Mouse (Mus musculus) neural tube, embryonic 13.5 days (tissue): ENCODE measurements around the gene Scarf1. TPM values are rescaled to one million over a fixed set of nuclear protein-coding genes. Genes with fewer than 3 reads are reported as not detected.
A peak's percentile ranks its signal among the peaks of the same experiment; 100 is the strongest.
"Not testable (repeated sequence)": the region's sequence is repeated elsewhere in the genome, so short reads cannot be mapped to it uniquely, and the experiment has no call there.

Experiments used
- ATAC-seq: fragments of 200-750 bp; cut with Nextera tagmentation; 2 replicates; pipeline ENCODE4 v1.8.0; 2017; ENCODE audit warnings: low read depth, mild to moderate bottlenecking, moderate TSS enrichment, moderate library complexity
- H3K27ac ChIP-seq: fragments of 300-500 bp; sonication (generic); replicated peaks from 2 replicates; pipeline ENCODE4 v1.5.1; 2015; ENCODE audit warnings: moderate library complexity, mild to moderate bottlenecking, inconsistent platforms
- H3K27me3 ChIP-seq: fragments of 300-500 bp; sonication (generic); 2 replicates; pipeline ENCODE4 v1.6.1; 2015; ENCODE audit warnings: mild to moderate bottlenecking, inconsistent platforms
- H3K36me3 ChIP-seq: fragments of 300-500 bp; sonication (generic); 2 replicates; pipeline ENCODE4 v1.6.1; 2015; ENCODE audit warnings: mild to moderate bottlenecking, inconsistent platforms
- H3K4me1 ChIP-seq: fragments of 300-500 bp; sonication (generic); replicated peaks from 2 replicates; pipeline ENCODE4 v1.6.1; 2015; ENCODE audit warnings: inconsistent platforms
- H3K4me2 ChIP-seq: fragments of 300-500 bp; sonication (generic); 2 replicates; pipeline ENCODE4 v1.6.1; 2015; ENCODE audit warnings: inconsistent platforms, mild to moderate bottlenecking, moderate library complexity
- H3K4me3 ChIP-seq: fragments of 300-500 bp; sonication (generic); 2 replicates; pipeline ENCODE4 v1.5.1; 2015; ENCODE audit warnings: mild to moderate bottlenecking, inconsistent platforms
- H3K9ac ChIP-seq: fragments of 300-500 bp; sonication (generic); 2 replicates; pipeline ENCODE4 v1.6.1; 2015; ENCODE audit warnings: moderate library complexity, mild to moderate bottlenecking, inconsistent platforms
- H3K9me3 ChIP-seq: fragments of 300-500 bp; sonication (generic); 2 replicates; pipeline ENCODE4 v1.6.1; 2016; ENCODE audit warnings: inconsistent platforms
- WGBS: fragments of 180-500 bp; shearing (Covaris S2); methylation state at CpG from one replicate; pipeline ENCODE4 v1.1.7; 2015; 5-methylcytosine and 5-hydroxymethylcytosine counted together
- polyA plus RNA-seq: library from polyadenylated mRNA; unstranded; fragments of >200 nt; fragmentation: Nextera tagmentation; extraction: Ambion mirVana; gene quantifications from 2 replicates; pipeline ENCODE4 v1.2.1, GENCODE M21; 2015

The Scarf1 gene
- polyA plus RNA-seq, 1 experiment from 2014 or later, result 4.7 TPM

- H3K4me2 ChIP-seq, result no peak overlapping the region
- no peak overlapping the region for H3K9ac ChIP-seq
- peaks cover 47% of the 10 kb centered on the region for H3K36me3 ChIP-seq
- H3K27me3 ChIP-seq, result no peaks in the 10 kb centered on the region
- no peak for ATAC-seq
- H3K9me3 ChIP-seq, result no peaks in the 10 kb centered on the region
- no peak overlapping the region for H3K4me3 ChIP-seq
- H3K4me1 ChIP-seq, result peaks cover 22% of the 10 kb centered on the region
- no peak overlapping the region for H3K27ac ChIP-seq
- 90% methylated on average over 9 of the region's 9 CpGs for WGBS
Observed at GRCm38 (mm10) chr11:75544713-75545112, 31.4 kb downstream of the Scarf1 start.

- Histone ChIP-seq H3K27me3 (no peaks in the 10 kb centered on the region), H3K4me1 (peaks cover 23% of the 10 kb centered on the region), H3K36me3 (peaks cover 51% of the 10 kb centered on the region), H3K27ac (no peak overlapping the region), H3K9me3 (no peaks in the 10 kb centered on the region), H3K4me3 (no peak overlapping the region), H3K9ac (no peak overlapping the region), H3K4me2 (no peak overlapping the region)
- WGBS, result 76% methylated on average over 4 of the region's 4 CpGs
- ATAC-seq, result no peak
Observed at GRCm38 (mm10) chr11:75546057-75546456, 32.7 kb downstream of the Scarf1 start.

GRCm38 (mm10) chr11:75549658-75550111 lies 36.3 kb downstream of the Scarf1 start:
- Histone ChIP-seq H3K9ac (no peak overlapping the region), H3K4me1 (peaks cover 39% of the 10 kb centered on the region), H3K27me3 (no peaks in the 10 kb centered on the region), H3K4me2 (no peak overlapping the region), H3K9me3 (no peaks in the 10 kb centered on the region), H3K36me3 (peaks cover 50% of the 10 kb centered on the region), H3K4me3 (no peak overlapping the region), H3K27ac (peak overlapping the region; percentile 75)
- 54% methylated on average over 5 of the region's 5 CpGs for WGBS
- ATAC-seq, result peak; percentile 13; the same call in 1 of the 2 replicates

- Histone ChIP-seq H3K4me1 (peaks cover 39% of the 10 kb centered on the region), H3K4me2 (no peak overlapping the region), H3K4me3 (no peak overlapping the region), H3K27me3 (no peaks in the 10 kb centered on the region), H3K27ac (peak overlapping the region; percentile 75), H3K9ac (peak overlapping the region; percentile 51), H3K36me3 (peaks cover 45% of the 10 kb centered on the region), H3K9me3 (no peaks in the 10 kb centered on the region)
- WGBS, result 39% methylated on average over 12 of the region's 12 CpGs
- ATAC-seq, result peak; percentile 61
Observed at GRCm38 (mm10) chr11:75550200-75550946, 37.0 kb downstream of the Scarf1 start.

GRCm38 (mm10) chr11:75551321-75551720 lies 38.0 kb downstream of the Scarf1 start:
- no peaks in the 10 kb centered on the region for H3K9me3 ChIP-seq
- H3K9ac ChIP-seq, result peak overlapping the region; percentile 51
- no peaks in the 10 kb centered on the region for H3K27me3 ChIP-seq
- H3K4me3 ChIP-seq, result no peak overlapping the region
- no peak for ATAC-seq
- WGBS, result 89% methylated on average over 5 of the region's 5 CpGs
- H3K27ac ChIP-seq, result peak overlapping the region; percentile 69
- peaks cover 39% of the 10 kb centered on the region for H3K4me1 ChIP-seq
- H3K36me3 ChIP-seq, result peaks cover 35% of the 10 kb centered on the region
- H3K4me2 ChIP-seq, result no peak overlapping the region

GRCm38 (mm10) chr11:75551961-75552441 lies 38.7 kb downstream of the Scarf1 start:
- H3K27me3 ChIP-seq, result no peaks in the 10 kb centered on the region
- H3K4me1 ChIP-seq, result peaks cover 42% of the 10 kb centered on the region
- peaks cover 29% of the 10 kb centered on the region for H3K36me3 ChIP-seq
- H3K9me3 ChIP-seq, result no peaks in the 10 kb centered on the region
- peak overlapping the region; percentile 52; the same call in 1 of the 2 replicates for H3K9ac ChIP-seq
- peak overlapping the region; percentile 69 for H3K27ac ChIP-seq
- ATAC-seq, result no peak
- no peak overlapping the region for H3K4me3 ChIP-seq
- no peak overlapping the region for H3K4me2 ChIP-seq
- WGBS, result 59% methylated on average over 9 of the region's 9 CpGs

GRCm38 (mm10) chr11:75552906-75553482 lies 39.7 kb downstream of the Scarf1 start:
- Histone ChIP-seq H3K27ac (0 out of 2 replicates have a peak overlapping the region, but pooled peaks have one; percentile 42), H3K4me1 (peaks cover 45% of the 10 kb centered on the region), H3K27me3 (no peaks in the 10 kb centered on the region), H3K4me2 (no peak overlapping the region), H3K9me3 (no peaks in the 10 kb centered on the region), H3K36me3 (peaks cover 29% of the 10 kb centered on the region), H3K4me3 (no peak overlapping the region), H3K9ac (0 out of 2 replicates have a peak overlapping the region, but pooled peaks have one; percentile 52)
- no peak for ATAC-seq
- 66% methylated on average over 7 of the region's 7 CpGs for WGBS

GRCm38 (mm10) chr11:75556006-75556405 lies 42.7 kb downstream of the Scarf1 start:
- peaks cover 26% of the 10 kb centered on the region for H3K4me1 ChIP-seq
- H3K27me3 ChIP-seq, H3K27ac ChIP-seq, H3K9me3 ChIP-seq, H3K4me3 ChIP-seq, H3K9ac ChIP-seq, ATAC-seq, H3K4me2 ChIP-seq: not testable (repeated sequence)
- peaks cover 33% of the 10 kb centered on the region for H3K36me3 ChIP-seq
- WGBS, result 95% methylated on average over 6 of the region's 6 CpGs

GRCm38 (mm10) chr11:75557142-75557541 lies 43.8 kb downstream of the Scarf1 start:
- no peak overlapping the region for H3K27ac ChIP-seq
- H3K4me1 ChIP-seq, result peaks cover 15% of the 10 kb centered on the region
- peaks cover 43% of the 10 kb centered on the region for H3K36me3 ChIP-seq
- ATAC-seq, result no peak
- no peak overlapping the region for H3K4me3 ChIP-seq
- H3K27me3 ChIP-seq, result no peaks in the 10 kb centered on the region
- no peak overlapping the region for H3K9ac ChIP-seq
- WGBS, result 66% methylated on average over 6 of the region's 6 CpGs
- H3K9me3 ChIP-seq, result no peaks in the 10 kb centered on the region
- H3K4me2 ChIP-seq, result no peak overlapping the region

- Histone ChIP-seq H3K4me2 (no peak overlapping the region), H3K9ac (no peak overlapping the region), H3K27me3 (no peaks in the 10 kb centered on the region), H3K9me3 (no peaks in the 10 kb centered on the region), H3K4me1 (0 out of 2 replicates have a peak, but pooled peaks cover 6% of the 10 kb centered on the region), H3K36me3 (peaks cover 53% of the 10 kb centered on the region), H3K4me3 (no peak overlapping the region), H3K27ac (no peak overlapping the region)
- ATAC-seq, result no peak
- 88% methylated on average over 1 of the region's 1 CpGs for WGBS
Observed at GRCm38 (mm10) chr11:75558101-75558500, 44.8 kb downstream of the Scarf1 start.

- no peak overlapping the region for H3K4me3 ChIP-seq
- peaks cover 55% of the 10 kb centered on the region for H3K36me3 ChIP-seq
- no peak overlapping the region for H3K27ac ChIP-seq
- 0 out of 2 replicates have a peak, but pooled peaks cover 6% of the 10 kb centered on the region for H3K4me1 ChIP-seq
- 93% methylated on average over 8 of the region's 8 CpGs for WGBS
- no peak for ATAC-seq
- H3K27me3 ChIP-seq, result no peaks in the 10 kb centered on the region
- H3K4me2 ChIP-seq, result no peak overlapping the region
- no peaks in the 10 kb centered on the region for H3K9me3 ChIP-seq
- no peak overlapping the region for H3K9ac ChIP-seq
Observed at GRCm38 (mm10) chr11:75559870-75560504, 46.6 kb downstream of the Scarf1 start.
